Mouse (Mus musculus): ENCODE data around the gene Rem2.

DNA sequence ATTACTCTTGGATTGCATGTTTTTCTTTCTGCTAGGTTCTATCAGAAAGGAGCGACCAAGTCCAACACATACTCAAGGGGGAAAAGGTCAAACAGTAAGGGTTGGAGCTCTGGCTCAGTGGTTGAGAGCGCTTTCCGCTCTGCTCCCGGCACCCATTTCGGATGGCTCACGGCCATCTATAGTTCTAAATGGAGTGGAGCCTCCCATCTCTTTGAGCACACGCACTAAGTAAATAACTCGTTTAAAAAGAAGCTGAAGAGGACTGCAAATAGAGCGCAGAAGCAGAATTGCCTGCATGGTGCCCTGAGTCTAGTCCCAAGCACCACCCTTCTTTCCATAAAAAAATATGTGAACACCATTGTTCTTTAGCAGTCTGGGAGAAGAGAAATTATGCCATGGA, 22.3 kb upstream of the Rem2 start:
- TF ChIP-seq CTCF (IDR thresholded peaks at IDR 0.05; ENCODE audit: low read depth, low read length) = no peak
- TF ChIP-seq POLR2A (IDR thresholded peaks at IDR 0.05; ENCODE audit: extremely low read depth, insufficient read depth, low read length) = no peak
